Mouse (Mus musculus) spleen, postnatal 14 days (tissue): ENCODE measurements at regions not wholly inside any gene's neighbourhood (a gene's known extent, or its start where the extent isn't known, plus 50 kb on each side); places are given as distances from the start of the nearest gene placed in this dataset.

Source experiments
- DNase-seq, 2 experiments: peaks; one replicate each; pipeline ENCODE4 v3.0.0; 2021 to 2022; ENCODE audit warnings: low spot score in 2 of 2

GRCm38 (mm10) chr17:9723484-9723883, 54.0 kb upstream of the Pabpc6 start:
- DNase-seq = no peak

GRCm38 (mm10) chr17:9722709-9723108, 53.2 kb upstream of the Pabpc6 start:
- DNase-seq = no peak
